Mouse (Mus musculus): ENCODE data around the gene Lrfn1.

DNA sequence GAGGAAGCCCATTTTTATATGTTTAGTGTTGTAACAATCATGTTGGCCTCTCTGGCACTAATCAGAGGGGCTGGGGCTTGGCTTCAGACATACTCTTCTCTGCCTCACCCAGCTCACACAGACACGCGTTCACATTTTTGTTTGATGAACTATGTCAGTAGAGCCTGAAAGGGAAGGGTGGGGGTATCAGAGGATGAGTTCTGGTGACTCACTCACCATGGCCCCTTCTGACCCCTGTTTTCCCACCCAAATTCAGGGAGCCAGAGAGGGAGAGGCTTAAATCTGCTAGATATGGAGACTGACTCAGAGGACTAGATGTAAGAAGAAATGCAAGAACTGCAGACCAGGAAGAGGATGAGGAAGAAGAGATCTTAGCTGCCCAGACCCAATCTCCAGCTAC is 32.4 kb upstream of the Lrfn1 start:
- TF ChIP-seq CTCF (IDR thresholded peaks at IDR 0.05; ENCODE audit: low read depth) (no peak), EP300 (optimal IDR thresholded peaks at IDR 0.05) (no peak)
